Mouse (Mus musculus) layer of hippocampus, postnatal 25 days (tissue): Measurements from ENCODE around the gene Camk2g. TPM values are rescaled to one million over a fixed set of nuclear protein-coding genes. Genes with fewer than 3 reads are reported as not detected.
"Not testable (repeated sequence)": the region's sequence is repeated elsewhere in the genome, so short reads cannot be mapped to it uniquely, and the experiment has no call there.

Experiments used
- DNase-seq, 2 experiments: peaks; one replicate each; pipeline ENCODE4 v3.0.0; 2022; ENCODE audit warnings: mixed read lengths in 2 of 2, low spot score in 1 of 2; ENCODE audit errors: extremely low spot score in 1 of 2
- total RNA-seq, 2 experiments: library from RNA; stranded (reverse); gene quantifications; 2 replicates each; pipeline ENCODE4 v1.2.3; 2021

Camk2g gene
- total RNA-seq, 2 experiments from 2014 or later: 205 to 212 TPM

- DNase-seq: peak; percentile 73 to 87
Observed at GRCm38 (mm10) chr14:20707201-20708190, 86.4 kb downstream of the Camk2g start, which contains the start of gene Zswim8. TSS of gene Zswim8 (plus strand) at chr14:20707552.

DNA sequence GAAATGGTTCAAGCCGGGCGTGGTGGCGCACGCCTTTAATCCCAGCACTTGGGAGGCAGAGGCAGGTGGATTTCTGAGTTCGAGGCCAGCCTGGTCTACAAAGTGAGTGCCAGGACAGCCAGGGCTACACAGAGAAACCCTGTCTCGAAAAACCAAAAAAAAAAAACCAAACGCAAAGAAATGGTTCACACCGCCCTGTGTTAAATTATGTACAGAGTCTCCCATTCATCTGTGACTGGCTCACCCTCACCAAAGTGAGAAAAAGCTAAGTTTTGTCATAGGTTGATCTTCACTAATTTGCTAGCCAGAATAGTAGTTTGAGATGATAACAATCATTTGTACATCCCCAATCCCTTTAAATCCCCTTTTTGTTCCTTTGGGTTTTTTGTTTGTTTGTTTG is 90.4 kb downstream of the Camk2g start:
- not testable (repeated sequence) for DNase-seq

GRCm38 (mm10) chr14:20702741-20703381 is 91.0 kb downstream of the Camk2g start, which contains the start of gene Chchd1:
TSS of gene Chchd1 (plus strand) at chr14:20703006.
- peak; percentile 90 to 92 for DNase-seq

GRCm38 (mm10) chr14:20702096-20702740 is 91.7 kb downstream of the Camk2g start:
- DNase-seq: no peak

- DNase-seq: no peak
Observed at GRCm38 (mm10) chr14:20701554-20701953, 92.3 kb downstream of the Camk2g start.

DNA sequence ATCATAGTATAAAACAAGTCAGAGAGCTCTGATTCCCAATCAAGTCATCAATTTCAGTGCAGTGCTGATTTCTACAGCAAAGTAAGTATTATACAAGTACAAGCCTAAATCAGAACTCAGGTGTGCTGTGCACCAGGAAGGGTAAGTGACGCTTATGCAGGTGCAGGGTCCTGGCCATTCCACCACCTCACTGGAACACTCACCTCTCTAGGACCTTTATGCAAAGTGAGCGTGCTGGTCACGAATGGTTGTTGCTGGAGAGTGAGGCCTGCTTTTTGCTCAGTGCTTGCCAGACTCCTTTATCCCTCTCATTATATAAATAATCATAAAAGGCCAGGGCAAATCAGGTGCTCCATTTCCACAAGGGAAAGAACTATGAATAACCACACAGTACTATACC is 93.5 kb downstream of the Camk2g start:
- no peak for DNase-seq

DNA sequence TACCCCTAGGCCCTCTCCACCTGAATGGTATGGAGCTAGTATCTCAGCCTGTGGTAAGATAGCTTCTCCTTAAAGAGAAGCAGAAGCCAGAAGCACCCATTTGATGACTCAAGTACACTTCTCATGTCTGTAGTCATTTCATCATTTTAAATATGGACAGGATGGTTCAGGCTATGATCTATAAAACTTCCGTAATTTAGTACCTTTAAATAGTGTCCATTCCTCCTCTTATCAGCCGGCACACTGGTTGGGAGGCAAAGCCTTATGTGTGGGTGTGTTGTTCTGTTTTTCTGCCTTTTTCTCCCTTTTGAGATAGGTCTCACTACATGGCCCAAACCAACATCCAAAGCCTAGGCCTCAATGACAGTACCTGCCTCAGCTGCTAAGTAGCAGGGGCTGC is 95.4 kb downstream of the Camk2g start:
- no peak for DNase-seq

GRCm38 (mm10) chr14:20696986-20697385 is 96.9 kb downstream of the Camk2g start:
- peak in 1 of 2 experiments; percentile 47 for DNase-seq

DNA sequence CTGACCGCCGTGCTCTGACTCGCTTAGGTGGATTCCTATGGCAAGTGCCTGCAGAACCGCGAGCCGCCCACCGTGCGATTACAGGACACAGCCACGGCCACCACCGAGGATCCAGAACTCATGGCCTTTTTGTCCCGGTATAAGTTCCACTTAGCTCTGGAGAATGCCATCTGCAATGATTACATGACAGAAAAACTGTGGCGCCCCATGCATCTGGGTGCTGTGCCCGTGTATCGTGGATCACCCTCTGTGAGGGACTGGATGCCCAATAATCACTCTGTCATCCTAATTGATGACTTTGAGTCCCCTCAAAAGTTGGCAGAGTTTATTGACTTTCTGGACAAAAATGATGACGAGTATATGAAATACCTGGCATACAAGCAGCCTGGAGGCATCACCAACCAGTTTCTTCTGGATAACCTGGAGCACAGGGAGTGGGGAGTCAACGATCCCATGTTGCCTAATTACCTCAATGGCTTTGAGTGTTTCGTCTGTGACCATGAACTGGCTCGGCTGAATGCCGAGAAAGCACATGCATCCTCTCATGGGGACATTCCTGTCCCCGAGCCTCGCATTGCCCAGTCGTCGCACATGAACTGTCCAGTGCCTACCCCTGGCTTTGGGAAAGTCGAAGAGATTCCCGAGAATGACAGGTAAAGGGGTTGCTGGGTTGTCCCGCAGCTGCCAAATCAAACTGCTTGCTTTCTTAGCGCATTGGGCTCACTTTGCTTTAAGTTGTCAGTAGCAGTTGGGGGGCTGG is 97.9 kb downstream of the Camk2g start:
- no peak for DNase-seq

- peak; percentile 74 to 78 for DNase-seq
Observed at GRCm38 (mm10) chr14:20694884-20695760, 98.8 kb downstream of the Camk2g start, which contains the start of gene Fut11. TSS of gene Fut11 (plus strand) at chr14:20694968.

GRCm38 (mm10) chr14:20694185-20694883 is 99.6 kb downstream of the Camk2g start:
- peak in 1 of 2 experiments; percentile 38 for DNase-seq

GRCm38 (mm10) chr14:20693589-20694101 is 100.2 kb downstream of the Camk2g start:
- no peak for DNase-seq

DNA sequence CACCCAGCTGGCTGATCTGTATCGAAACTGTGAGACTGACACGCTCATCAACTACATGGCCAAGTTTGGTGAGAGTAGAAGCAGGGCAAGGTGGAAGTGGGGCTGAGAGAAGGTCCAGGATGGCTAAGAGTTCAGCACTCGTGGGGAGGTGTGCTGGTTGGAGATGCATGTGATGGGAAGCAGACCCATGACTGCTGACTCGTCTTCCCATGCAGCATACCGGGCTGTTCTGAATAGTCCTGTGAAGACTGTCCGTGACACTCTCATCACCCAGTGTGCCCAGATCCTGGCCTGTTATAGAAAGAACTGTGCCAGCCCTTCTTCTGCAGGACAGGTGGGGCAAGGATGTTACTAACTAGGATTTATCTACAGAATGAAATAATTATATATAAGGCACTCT is 102.1 kb downstream of the Camk2g start:
- DNase-seq: no peak

- DNase-seq: no peak
Observed at GRCm38 (mm10) chr14:20689009-20689408, 104.9 kb downstream of the Camk2g start.

DNA sequence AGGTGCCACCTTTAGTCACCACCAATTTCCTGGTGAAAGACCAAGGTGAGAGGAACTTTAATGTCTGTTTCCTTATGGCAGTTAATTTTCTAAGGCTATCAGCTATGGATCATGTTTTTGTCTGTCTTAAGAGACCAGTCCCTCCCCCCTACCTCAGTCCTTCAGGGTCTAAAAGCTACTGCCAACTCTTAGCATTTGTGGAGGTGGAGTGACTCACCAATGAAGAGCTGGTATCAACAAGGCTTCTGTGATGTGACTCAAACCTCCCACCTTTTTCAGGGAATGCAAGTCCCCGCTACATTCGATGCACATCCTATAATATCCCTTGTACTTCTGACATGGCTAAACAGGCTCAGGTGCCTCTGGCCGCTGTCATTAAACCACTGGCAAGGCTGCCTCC is 107.3 kb downstream of the Camk2g start:
- no peak for DNase-seq
